Mouse (Mus musculus) brain, embryonic 18.5 days (tissue): ENCODE measurements at regions not wholly inside any gene's neighbourhood (a gene's known extent, or its start where the extent isn't known, plus 50 kb on each side); places are given as distances from the start of the nearest gene placed in this dataset.

Experiments used
- DNase-seq: peaks from one replicate; pipeline ENCODE4 v3.0.0-alpha.2; 2012; ENCODE audit warnings: low read depth, low spot score

DNA sequence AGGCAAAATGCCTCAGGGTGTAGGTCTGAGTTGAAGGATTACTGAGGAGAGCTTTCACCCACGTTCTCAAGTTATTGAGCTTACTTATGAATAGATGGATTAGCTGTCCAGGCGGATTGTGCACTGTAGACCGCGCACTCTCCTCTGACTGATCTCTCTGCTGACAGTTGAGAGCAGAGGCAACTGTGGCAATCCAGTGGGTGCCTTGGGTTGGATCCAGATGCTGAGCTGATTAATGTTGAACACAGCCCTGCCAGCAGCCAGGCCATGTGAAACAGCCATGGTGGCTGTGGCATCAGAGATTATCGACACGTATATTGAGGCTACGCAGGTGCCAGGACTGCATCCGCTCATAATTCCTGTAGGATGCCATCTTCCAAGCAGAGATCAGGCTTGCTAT, 53.6 kb downstream of the Gm10320 start:
- no peak for DNase-seq

DNA sequence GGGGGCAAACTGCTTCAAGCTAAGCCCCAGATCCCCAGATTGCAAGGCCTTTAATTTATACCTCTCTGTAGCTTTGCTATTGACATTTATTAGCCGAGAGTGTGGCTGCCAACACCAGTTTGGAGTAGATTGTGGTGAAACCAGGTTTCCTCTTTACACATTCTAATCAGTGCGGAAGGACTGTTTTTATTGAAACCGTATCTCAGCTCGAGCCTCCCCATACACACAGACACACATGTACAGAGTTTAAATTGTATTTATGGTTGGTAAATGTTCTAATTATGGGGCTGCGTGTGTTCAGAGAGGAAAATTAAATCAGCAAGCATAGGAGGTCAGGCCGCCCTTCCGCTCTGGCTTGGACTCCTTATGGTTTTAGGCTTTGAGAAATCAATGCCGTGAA, 54.8 kb downstream of the Gm10320 start:
- no peak for DNase-seq

DNA sequence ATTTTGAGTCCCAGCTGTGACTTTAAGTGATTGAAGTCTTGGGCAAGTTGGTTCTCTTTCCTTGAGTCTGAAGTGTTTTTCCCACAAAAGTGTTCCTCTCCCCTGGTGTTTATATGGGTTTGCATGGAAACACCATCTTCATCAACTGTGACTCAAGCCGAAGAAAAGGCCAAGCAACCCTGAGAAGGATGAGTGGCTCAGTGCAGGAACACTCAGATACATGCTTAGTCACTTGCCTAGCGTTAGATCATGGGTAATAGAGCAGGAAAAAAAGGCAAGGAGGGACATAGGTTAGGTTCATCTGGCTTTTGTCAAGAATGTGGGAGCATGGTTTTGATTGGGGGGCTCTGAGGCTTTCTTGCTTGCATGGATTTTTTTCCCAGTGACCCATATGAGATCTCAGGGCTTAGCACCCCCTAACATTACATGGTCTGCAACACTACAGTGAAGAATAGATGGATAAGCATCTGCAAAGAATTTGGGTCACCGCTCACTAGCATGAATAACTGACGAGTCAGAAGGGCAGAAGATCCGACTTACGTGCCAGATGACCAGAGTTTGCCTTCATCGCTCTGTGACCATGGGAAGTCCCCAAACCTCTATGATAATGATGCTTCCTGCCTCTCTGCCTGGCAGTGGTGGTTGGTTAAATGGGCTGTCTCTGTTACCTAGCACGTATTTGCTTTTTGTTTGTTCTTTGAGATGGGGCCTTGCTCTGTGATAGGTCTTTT, 56.4 kb downstream of the Gm10320 start:
- no peak for DNase-seq

DNA sequence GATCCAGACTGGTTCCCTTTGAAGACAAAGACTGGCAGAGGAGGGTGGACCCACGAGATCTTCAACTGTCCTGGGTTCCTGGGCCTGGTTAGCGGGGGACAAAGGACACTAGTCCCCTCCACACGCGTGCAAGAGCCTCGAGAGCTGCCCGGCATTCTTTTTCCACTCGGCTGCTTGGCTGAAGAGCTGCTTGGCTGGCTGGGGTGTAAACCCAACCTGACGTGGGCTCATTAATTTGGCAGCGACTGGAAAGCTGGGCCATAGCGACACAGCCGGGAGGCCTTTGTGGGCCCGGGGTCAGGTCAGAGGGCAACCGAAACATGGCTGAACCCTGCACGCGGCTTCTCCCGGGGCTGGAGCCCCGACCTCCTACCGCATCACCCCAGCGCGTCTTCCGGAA, 62.0 kb downstream of the Gm10320 start:
- DNase-seq: no peak

DNA sequence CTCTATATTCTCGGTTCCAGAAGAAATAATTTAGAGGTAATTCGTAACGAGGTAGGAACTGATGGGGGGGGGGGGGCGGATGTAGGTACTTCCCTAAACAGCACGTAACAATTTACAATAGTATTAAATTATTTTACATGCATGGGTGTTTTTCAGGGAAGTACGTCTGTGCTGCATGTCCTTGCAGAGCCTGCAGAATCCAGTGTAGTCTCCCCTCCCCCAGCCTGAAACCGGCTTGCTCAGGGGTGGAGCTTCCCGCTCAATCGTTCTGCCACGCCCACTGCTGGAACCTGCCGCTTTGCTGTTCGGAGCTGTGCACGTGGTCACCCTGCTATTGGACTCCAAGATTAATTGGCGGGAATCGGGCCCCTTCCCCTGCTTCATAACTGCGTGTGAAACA, 64.1 kb downstream of the Gm10320 start:
- DNase-seq: peak; percentile 26

DNA sequence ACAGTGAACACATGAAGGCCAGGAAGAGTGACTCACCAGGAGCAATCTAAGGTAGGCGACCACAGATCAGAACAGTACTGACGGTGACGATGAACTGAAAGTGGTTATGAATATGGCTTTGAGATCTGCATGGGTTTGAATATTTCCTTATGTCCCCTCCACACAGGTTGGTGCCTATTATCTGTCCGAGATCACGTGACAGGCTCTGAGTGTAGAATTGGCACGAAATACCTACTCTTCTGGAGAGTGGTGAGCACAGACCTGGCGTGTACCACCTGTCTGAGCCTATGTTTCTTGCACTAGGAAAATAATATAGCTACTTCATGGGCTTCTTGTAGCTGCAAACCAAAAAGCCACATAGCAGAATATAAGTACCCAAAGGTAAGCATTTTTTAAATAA, 66.8 kb downstream of the Gm10320 start:
- DNase-seq: no peak

DNA sequence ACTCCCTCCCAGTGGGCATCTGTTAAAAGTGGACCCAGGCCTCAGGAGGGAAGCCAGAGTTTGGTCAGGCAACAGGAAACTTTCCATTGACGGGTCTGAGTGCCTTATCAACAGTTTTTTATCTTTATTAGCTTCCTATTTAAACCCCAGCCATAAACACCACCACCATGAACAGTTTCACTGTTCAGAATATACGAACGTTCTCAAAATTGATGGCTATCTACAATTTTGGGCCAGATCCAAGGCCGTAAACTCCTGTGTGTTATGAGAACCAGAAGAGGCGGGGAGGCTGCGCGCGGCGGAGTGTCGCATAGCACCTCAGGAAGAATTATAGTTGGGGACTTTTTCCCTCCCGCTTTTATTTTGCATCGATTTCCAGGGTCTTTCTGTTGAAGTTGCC, 67.8 kb downstream of the Gm10320 start:
- DNase-seq: no peak

DNA sequence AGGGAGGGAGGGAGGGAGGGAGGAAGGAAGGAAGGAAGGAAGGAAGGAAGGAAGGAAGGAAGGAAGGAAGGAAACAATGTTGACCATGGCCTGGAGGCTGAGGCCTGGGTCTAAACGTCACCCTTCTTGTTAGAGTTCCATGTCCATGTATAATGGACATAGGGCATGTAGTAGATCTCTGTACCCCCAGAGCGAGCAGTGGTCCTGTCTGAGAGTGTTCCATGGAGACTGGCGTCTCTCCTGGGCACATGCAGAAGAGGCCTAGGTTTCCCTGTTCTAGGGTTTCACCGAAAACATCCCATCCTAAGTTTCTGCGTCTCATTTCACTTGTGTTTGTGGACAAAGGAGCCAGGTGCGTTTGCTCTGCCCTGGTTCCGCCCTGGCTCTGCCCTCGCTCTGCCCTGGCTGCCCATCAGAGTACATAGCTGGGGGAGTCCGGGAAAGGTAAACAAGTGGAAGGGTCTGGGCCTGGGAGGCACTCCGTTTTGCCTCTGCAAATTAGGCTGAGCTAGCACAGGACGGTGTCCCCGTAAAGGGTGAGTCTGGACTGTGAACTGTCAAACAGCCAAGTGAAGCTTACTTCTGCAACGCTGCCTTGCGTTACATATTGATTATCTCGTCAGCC, 66.5 kb downstream of the Foxd1 start:
- no peak for DNase-seq

DNA sequence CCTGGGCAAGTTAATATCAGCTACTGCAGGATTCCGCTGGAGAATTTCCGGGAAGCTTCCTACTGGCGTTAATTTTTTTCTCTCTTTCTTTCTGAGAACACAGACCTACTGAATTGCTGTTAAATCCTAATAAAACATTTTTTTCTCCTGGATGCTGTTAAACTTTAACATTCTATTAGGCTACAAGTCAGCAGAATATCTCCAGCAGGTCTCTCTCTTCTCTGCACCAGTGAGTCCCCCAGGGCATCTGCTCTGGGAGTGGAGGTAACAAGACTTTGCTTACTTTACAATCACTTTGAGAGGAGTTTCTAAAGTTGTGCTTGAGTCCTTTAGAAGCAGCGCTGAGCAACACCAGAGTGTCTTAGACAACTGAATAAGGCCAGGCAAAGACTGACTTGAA, 63.7 kb downstream of the Foxd1 start:
- no peak for DNase-seq

DNA sequence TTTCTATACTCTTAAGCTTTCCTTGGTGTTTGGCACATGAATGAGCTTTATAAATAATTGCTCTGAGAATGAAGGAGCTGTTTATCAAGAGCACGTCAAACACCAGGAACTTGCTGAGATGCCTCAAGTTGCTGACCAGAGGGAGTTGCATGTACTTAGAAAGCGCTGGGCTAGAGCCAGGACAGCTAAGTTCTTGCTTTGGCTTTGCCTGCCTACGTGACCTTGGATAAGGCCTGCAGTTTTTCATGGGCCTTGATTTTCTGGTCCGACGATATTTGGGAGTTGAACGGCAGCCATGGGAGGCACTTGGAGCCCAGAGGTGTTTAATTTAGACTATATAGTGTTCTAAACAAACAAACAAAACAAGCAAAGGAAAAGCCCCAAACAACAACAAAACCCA, 62.4 kb downstream of the Foxd1 start:
- no peak for DNase-seq

DNA sequence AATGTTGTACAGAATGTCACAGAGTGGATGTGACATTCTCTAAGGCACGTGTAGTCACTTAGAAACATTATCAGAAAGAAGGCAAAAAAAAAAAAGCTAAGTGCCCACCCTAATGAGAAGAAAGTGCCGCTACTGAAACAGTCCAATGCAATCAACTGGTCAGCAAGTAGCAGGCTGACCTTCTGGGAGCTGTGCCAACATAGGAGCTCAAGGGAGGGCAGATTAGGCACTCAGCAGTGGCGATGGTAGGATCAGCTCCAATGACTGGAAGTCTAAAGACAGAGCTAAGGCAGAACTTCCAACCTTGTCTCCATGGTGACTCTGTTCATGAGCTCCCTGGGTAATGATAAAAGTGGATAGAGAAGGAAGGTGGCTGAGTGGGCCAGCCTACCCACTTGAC, 60.8 kb downstream of the Foxd1 start:
- no peak for DNase-seq

DNA sequence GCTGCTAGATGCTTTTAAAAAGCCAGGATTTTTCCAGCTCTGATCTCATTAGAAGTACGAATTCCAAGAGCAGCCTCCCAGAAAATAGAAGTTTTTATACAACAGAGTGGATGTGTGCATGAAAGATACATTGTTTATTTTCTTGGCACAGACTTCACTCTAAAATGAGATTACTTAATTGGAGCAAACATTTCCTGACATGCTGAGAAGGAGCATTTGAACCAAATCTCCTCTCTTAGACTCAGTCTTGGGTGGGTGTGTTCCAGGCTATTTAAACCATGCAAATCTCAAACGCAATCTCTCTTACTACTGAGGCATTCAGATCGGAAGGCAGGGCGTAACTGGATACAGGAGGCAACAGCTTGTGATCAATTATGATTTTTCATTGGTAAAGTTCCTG, 59.2 kb downstream of the Foxd1 start:
- no peak for DNase-seq
